Mouse (Mus musculus) adrenal gland, postnatal 0 days (tissue): Measurements from ENCODE around the gene Gm49355. TPM values are rescaled to one million over a fixed set of nuclear protein-coding genes. Genes with fewer than 3 reads are reported as not detected.

ENCODE experiments used
- polyA plus RNA-seq: library from polyadenylated mRNA; unstranded; fragments of >200 nt; fragmentation: Nextera tagmentation; extraction: Ambion mirVana; gene quantifications from 2 replicates; pipeline ENCODE4 v1.2.1, GENCODE M21; 2015

The Gm49355 gene
- polyA plus RNA-seq = 0.12 TPM in 1 of 2 replicates, not detected in the other

GRCm38 (mm10) chr14:12283641-12284040 is at the start of gene Gm49355:
Gene Gm49355 (plus strand): TSS chr14:12283976.

GRCm38 (mm10) chr14:12284141-12284912 is 551 bp downstream of the Gm49355 start, which contains the start of gene 3830406C13Rik:
Gene 3830406C13Rik (plus strand): TSS chr14:12284173.

GRCm38 (mm10) chr14:12348089-12348488 is 64.3 kb downstream of the Gm49355 start, which contains the start of gene Fezf2:
Gene Fezf2 (minus strand): TSS chr14:12348189.

Other genes starting within 250 kb of the Gm49355 start
- 64.5 and 74.0 TPM in 2 replicates for gene 3830406C13Rik, start 197 bp downstream of the Gm49355 start, polyA plus RNA-seq
- 0.06 TPM in 1 of 2 replicates, not detected in the other for gene Fezf2, start 64.2 kb downstream of the Gm49355 start, polyA plus RNA-seq